Mouse (Mus musculus): ENCODE data around the gene Gad2. TPM values are rescaled to one million over a fixed set of nuclear protein-coding genes. Genes with fewer than 3 reads are reported as not detected.
"Not testable (repeated sequence)": the region's sequence is repeated elsewhere in the genome, so short reads cannot be mapped to it uniquely, and the experiment has no call there.

Gene Gad2
- 0.03 TPM in 1 of 2 replicates, not detected in the other for polyA plus RNA-seq (2016; fragmentation: Nextera tagmentation; extraction: Ambion mirVana)

GRCm38 (mm10) chr2:22621828-22622731, at the start of gene Gad2:
Gad2 (plus strand) TSS chr2:22622205.
- WGBS: under 1% methylated on average over 55 of the region's 55 CpGs

GRCm38 (mm10) chr2:22587469-22588169, 34.4 kb upstream of the Gad2 start:
- DNase-seq (ENCODE audit: low spot score); H3K27ac ChIP-seq; H3K4me3 ChIP-seq; H3K36me3 ChIP-seq; H3K4me1 ChIP-seq; H3K9me3 ChIP-seq (replicated peaks); H3K27me3 ChIP-seq (ENCODE audit: low read depth, poor library complexity, severe bottlenecking): not testable (repeated sequence)
- WGBS: 86% methylated on average over 14 of the region's 14 CpGs

More at GRCm38 (mm10) chr2:22621828-22622731, at the start of gene Gad2:
- no peaks in the 10 kb centered on the region for H3K9me3 ChIP-seq (replicated peaks)
- peak within 1 kb of the TSS; percentile 46 for H3K4me3 ChIP-seq
- H3K27me3 ChIP-seq (ENCODE audit: low read depth, poor library complexity, severe bottlenecking): peaks cover 100% of the 10 kb centered on the region
- no peaks in the 10 kb centered on the region for H3K36me3 ChIP-seq
- H3K27ac ChIP-seq: no peak within 1 kb of the TSS
- H3K4me1 ChIP-seq: peaks cover 25% of the 10 kb centered on the region
- peak; percentile 74 for DNase-seq (ENCODE audit: low spot score)

- H3K36me3 ChIP-seq; H3K4me1 ChIP-seq; H3K9me3 ChIP-seq (replicated peaks); H3K27ac ChIP-seq; H3K27me3 ChIP-seq (ENCODE audit: low read depth, poor library complexity, severe bottlenecking); DNase-seq (ENCODE audit: low spot score); H3K4me3 ChIP-seq: not testable (repeated sequence)
- WGBS: 89% methylated on average over 5 of the region's 5 CpGs
These were observed 33.8 kb upstream of the Gad2 start for GRCm38 (mm10) chr2:22588170-22588541.

- WGBS: 71% methylated on average over 12 of the region's 12 CpGs
These were observed 33.2 kb upstream of the Gad2 start for GRCm38 (mm10) chr2:22588673-22589381.

GRCm38 (mm10) chr2:22589382-22590205, 32.4 kb upstream of the Gad2 start:
- H3K4me1 ChIP-seq; DNase-seq (ENCODE audit: low spot score); H3K9me3 ChIP-seq (replicated peaks); H3K27me3 ChIP-seq (ENCODE audit: low read depth, poor library complexity, severe bottlenecking); H3K4me3 ChIP-seq; H3K27ac ChIP-seq; H3K36me3 ChIP-seq: not testable (repeated sequence)
- WGBS: 91% methylated on average over 16 of the region's 17 CpGs

More at GRCm38 (mm10) chr2:22588673-22589381, 33.2 kb upstream of the Gad2 start:
- not testable (repeated sequence) for H3K4me1 ChIP-seq; H3K4me3 ChIP-seq; H3K9me3 ChIP-seq (replicated peaks); H3K27me3 ChIP-seq (ENCODE audit: low read depth, poor library complexity, severe bottlenecking); DNase-seq (ENCODE audit: low spot score); H3K27ac ChIP-seq; H3K36me3 ChIP-seq

GRCm38 (mm10) chr2:22590206-22590490, 31.9 kb upstream of the Gad2 start:
- Histone ChIP-seq H3K9me3 (replicated peaks) (no peaks in the 10 kb centered on the region), H3K27ac (no peak overlapping the region), H3K36me3 (no peaks in the 10 kb centered on the region), H3K27me3 (ENCODE audit: low read depth, poor library complexity, severe bottlenecking) (no peaks in the 10 kb centered on the region), H3K4me1 (no peaks in the 10 kb centered on the region), H3K4me3 (no peak overlapping the region)
- no peak for DNase-seq (ENCODE audit: low spot score)

GRCm38 (mm10) chr2:22617951-22618350, 4.1 kb upstream of the Gad2 start:
- Histone ChIP-seq H3K36me3 (no peaks in the 10 kb centered on the region), H3K4me1 (peaks cover 15% of the 10 kb centered on the region), H3K9me3 (replicated peaks) (no peaks in the 10 kb centered on the region), H3K27ac (no peak overlapping the region), H3K4me3 (no peak overlapping the region), H3K27me3 (ENCODE audit: low read depth, poor library complexity, severe bottlenecking) (peaks cover 67% of the 10 kb centered on the region)
- no peak for DNase-seq (ENCODE audit: low spot score)
- WGBS: 3% methylated on average over 9 of the region's 9 CpGs

GRCm38 (mm10) chr2:22619416-22619815, 2.6 kb upstream of the Gad2 start:
- peak; percentile 33 for DNase-seq (ENCODE audit: low spot score)
- WGBS: 3% methylated on average over 12 of the region's 12 CpGs
- Histone ChIP-seq H3K4me3 (no peak overlapping the region), H3K4me1 (peaks cover 25% of the 10 kb centered on the region), H3K36me3 (no peaks in the 10 kb centered on the region), H3K9me3 (replicated peaks) (no peaks in the 10 kb centered on the region), H3K27me3 (ENCODE audit: low read depth, poor library complexity, severe bottlenecking) (peaks cover 82% of the 10 kb centered on the region), H3K27ac (no peak overlapping the region)

DNA sequence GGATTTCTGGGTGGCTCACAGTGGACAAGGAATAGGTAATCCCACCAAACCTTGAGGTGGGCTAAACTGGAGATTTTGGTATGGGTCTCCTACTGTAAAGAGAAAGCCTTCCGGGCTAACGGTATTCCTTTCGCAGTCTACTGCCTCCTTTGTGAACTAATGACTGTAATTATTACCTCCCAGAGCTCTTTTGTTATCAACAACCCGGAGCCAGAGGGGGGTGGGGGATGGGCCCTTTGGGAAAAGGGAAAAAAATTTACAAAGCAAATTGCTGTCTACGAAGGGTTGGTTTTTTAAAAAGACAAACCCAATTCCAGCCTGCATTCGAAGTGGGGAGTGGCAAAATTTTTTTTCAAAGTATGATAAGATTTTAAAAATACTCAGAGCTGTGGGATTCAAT, 2.0 kb upstream of the Gad2 start:
- H3K36me3 ChIP-seq: no peaks in the 10 kb centered on the region
- H3K4me3 ChIP-seq: no peak overlapping the region
- peaks cover 88% of the 10 kb centered on the region for H3K27me3 ChIP-seq (ENCODE audit: low read depth, poor library complexity, severe bottlenecking)
- H3K9me3 ChIP-seq (replicated peaks): no peaks in the 10 kb centered on the region
- 2% methylated on average over 6 of the region's 6 CpGs for WGBS
- no peak for DNase-seq (ENCODE audit: low spot score)
- peaks cover 25% of the 10 kb centered on the region for H3K4me1 ChIP-seq
- no peak overlapping the region for H3K27ac ChIP-seq

- Histone ChIP-seq H3K27ac (no peak overlapping the region), H3K9me3 (replicated peaks) (no peaks in the 10 kb centered on the region), H3K4me1 (peaks cover 25% of the 10 kb centered on the region), H3K4me3 (no peak overlapping the region), H3K27me3 (ENCODE audit: low read depth, poor library complexity, severe bottlenecking) (peaks cover 93% of the 10 kb centered on the region), H3K36me3 (no peaks in the 10 kb centered on the region)
- DNase-seq (ENCODE audit: low spot score): peak; percentile 32
- 2% methylated on average over 7 of the region's 7 CpGs for WGBS
These were observed 1.5 kb upstream of the Gad2 start for GRCm38 (mm10) chr2:22620534-22620933.

DNA sequence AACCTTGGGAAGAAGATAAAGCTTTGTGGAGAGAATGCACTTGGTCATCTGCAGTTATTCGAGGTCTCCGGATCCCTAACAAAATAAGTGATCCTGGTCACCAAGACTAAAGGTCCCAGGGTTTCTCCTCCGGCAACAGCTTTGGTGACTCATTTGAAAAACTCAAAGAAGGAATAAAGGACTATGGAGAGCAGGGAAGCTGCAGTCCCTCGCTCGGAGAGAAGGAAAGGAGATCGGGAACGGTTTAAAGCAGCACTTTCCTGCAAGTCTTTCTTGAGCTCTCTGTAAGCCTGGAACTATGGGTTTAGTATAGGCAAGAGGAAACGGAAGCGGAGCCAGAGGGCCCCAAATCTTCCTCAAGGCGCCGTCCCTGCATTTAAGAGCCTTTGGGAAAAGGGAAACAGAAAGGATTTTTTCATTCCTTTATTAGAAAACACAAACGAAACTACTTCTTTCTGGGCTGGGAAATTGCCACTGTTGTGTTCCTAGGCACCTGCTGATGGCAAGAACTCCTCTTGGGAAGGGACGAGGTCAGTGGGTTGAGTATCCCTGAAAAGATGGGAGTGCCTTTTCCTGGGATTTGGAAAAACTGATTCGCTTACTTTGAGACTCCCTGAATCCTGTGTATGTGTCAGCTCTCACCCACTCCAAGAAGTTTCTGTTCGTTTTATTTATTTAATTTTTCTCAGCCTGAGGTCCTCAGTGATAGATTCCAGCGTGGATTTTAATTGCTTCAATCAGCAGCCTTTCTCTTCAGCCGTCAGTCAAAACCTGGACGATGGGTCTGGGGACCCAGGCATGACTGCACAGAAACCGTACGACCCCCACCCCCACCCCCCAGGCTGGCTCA, 802 bp upstream of the Gad2 start:
- H3K4me3 ChIP-seq: no peak overlapping the region
- no peaks in the 10 kb centered on the region for H3K9me3 ChIP-seq (replicated peaks)
- H3K27me3 ChIP-seq (ENCODE audit: low read depth, poor library complexity, severe bottlenecking): peaks cover 100% of the 10 kb centered on the region
- H3K27ac ChIP-seq: no peak overlapping the region
- DNase-seq (ENCODE audit: low spot score): no peak
- H3K36me3 ChIP-seq: no peaks in the 10 kb centered on the region
- peaks cover 25% of the 10 kb centered on the region for H3K4me1 ChIP-seq
- WGBS: 2% methylated on average over 20 of the region's 20 CpGs
